Mouse (Mus musculus): Measurements from ENCODE around the gene Slc6a15. TPM values are rescaled to one million over a fixed set of nuclear protein-coding genes. Genes with fewer than 3 reads are reported as not detected.

Slc6a15 gene
- under 1 TPM in 1 of 2 experiments, not detected in 1; 0.23 TPM for total RNA-seq (2021)
- long read RNA-seq, experiment 1: 0 reads
- long read RNA-seq, experiment 2: 0 reads

DNA sequence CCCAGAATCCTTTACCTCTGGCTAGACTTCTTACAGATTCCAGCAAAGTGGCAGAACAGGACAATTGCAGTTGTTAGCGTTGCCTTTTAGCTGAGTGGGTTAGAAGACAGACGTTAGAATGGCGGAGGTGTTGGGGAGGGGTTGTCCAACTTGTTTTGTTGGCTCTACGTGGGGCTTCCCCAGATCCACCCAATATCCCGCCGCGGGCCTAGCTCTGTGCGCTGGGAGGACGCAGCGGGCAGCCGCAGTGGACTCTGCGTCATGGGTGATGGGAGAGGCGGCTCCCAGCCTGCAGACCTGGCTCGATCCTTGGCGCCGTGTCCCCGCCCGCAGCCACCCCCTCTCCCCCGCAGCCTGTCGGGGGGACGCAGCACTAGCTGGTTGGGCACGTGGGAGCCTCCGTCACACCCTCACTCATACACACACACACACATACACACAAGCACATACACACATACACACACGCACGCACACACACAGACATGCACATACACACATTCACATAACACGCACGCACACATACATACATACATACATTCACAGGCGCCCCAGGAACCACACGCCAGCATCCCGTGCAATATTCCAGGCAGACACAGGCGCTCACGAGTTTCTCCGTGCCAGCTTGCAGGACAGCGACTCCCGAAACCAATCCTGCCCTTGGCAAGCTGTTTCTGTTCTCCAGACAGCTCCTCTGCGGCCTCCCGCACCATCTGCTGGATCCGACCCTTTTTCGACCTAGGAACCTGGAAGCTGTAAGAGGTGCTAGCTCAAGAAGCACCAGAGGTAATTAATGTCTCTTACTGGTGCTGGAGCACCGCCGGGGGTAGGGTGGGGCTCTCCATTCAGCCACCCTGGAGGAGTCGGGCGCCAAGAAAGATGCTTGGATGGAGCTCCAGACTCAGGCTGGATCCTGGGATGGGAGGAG lies at the start of gene Slc6a15:
Gene Slc6a15 (plus strand): TSS at position 413 of the 925 bp plus-strand sequence.
- DNase-seq (ENCODE audit: low spot score): no peak

DNA sequence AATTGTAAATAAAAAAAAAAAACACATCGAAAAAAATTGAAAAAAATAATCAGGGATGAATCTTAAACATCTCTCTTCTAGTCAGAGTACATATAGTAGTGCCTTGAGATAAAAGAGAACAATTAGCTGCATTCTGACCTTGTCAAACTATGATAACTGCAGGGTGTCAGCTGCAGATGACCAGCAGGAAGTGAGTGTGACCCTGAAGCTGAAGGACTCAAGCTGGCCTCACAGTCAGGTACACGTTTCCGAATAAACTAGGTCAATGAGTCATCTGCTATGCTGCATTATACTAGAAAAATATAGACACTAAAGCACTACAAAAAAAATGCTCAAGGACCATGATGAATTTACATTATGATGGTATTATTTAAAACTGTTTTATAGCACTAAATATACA lies 45.6 kb upstream of the Slc6a15 start:
- no peak for DNase-seq (ENCODE audit: low spot score)

DNA sequence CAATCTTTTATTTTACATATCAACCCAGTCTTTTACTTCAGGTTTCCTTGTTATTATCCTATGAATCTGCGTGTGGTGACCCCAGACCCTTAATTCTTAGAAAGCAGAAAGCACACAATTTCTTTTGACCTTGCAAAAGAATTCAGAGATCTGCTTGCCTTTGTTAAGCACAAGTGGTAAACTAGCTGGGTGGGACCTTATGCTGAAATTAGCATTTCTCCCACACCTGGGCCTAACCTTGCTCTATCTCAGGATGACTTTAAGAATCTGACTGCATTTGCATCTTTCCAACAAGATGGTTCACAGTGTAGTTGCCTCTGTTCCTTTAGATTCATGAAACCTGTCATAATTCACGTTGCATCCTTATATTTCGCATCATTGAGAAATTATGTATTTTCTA lies 44.2 kb upstream of the Slc6a15 start:
- no peak for DNase-seq (ENCODE audit: low spot score)

DNA sequence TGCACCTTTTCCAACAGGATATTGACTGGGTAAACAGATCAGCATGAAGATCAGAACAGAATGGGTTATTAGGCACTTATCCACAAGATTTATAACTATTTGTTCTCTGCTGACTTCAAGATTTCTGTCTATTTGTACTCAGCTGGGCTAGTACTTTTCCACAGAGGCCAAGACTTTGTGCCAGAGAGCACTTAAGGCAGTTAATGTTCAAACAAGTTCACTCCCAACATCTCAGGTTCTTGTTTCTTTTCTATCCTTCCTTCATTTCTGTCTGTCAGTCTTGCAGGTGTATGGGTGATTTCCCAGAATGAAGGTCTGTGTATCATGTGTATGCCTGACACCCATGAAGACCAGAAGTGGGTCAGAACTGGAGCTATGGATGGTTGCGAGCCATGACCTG lies 33.3 kb upstream of the Slc6a15 start:
- no peak for DNase-seq (ENCODE audit: low spot score)

- DNase-seq (ENCODE audit: low spot score): no peak
Observed at GRCm38 (mm10) chr10:103339928-103340327, 27.7 kb upstream of the Slc6a15 start.

DNA sequence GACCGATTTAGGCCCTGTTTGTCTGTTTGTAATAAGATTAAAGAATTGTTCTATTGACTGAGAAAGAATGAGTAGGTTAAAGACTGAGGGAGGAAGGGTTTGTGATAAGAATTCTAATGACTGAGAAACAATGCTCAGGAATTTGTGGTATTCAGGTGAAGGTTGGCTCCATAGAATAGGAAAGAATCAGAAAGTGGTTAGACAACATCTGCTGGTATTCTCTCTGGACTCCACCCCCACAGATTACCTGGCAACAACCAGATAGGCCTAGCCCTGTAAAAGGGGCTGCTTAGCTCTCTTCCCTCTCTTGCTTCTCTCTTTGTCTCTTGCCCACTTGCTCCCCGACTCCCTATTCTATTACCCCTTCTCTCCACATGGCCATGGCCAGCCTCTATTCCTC lies 20.8 kb upstream of the Slc6a15 start:
- no peak for DNase-seq (ENCODE audit: low spot score)

DNA sequence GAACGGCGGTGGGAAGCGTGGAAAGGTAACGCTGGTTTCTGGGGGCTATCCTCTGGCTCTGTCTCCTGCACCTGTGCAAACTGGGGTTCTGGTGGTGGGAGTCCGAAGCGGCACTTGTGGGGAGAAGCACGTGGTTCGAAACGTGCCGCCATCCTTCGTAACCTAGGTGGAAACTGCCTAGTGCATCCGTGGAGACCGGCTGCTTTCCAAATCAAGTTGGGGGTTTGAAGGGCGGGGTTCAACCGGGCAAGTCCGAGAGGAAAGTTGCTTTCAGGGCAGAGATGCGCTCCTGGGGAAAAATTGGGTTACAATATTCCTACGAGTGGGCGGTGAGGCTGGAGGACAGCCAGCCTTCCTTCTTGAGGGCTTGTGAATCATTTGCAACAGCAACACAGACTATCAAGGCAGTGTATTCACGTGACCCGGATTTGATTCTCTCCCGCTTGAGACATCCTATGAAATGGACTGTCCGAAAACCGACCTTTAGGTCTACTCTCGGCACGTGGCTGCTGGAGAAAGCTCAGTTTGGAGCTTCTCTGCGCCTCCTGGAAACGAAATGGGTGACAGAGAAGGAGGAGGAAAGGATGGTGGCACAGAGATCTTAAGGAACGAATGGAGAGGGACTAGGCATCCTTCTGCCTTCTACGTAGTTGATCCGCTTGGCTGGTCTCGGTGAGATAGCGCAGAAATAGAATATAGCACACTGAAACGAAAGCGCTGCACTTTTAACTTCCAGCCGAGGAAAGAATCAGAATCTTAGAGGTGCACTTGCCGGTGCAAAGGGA lies 905 bp downstream of the Slc6a15 start:
- no peak for DNase-seq (ENCODE audit: low spot score)

GRCm38 (mm10) chr10:103369081-103369420 lies 1.5 kb downstream of the Slc6a15 start:
- DNase-seq (ENCODE audit: low spot score): peak; percentile 2

DNA sequence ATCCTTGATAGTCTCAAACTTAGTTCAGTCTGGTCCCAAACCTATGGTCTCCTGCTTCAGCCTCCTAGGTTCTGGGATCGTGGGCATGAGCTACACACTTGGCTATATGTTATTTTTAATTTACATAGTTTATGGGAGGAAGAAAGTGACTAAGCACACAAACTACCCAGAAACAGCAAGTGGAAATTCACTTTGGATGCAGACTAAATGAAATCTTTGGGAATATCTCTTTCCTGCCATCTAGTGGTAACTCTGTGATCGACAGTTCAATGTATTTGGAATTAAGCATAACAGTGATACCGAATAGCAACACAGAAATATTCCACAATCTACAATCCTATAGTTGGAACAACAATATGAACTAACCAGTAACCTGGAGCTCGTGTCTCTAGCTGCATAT lies 34.6 kb downstream of the Slc6a15 start:
- DNase-seq (ENCODE audit: low spot score): no peak

GRCm38 (mm10) chr10:103427717-103428116 lies 60.1 kb downstream of the Slc6a15 start:
- no peak for DNase-seq (ENCODE audit: low spot score)

DNA sequence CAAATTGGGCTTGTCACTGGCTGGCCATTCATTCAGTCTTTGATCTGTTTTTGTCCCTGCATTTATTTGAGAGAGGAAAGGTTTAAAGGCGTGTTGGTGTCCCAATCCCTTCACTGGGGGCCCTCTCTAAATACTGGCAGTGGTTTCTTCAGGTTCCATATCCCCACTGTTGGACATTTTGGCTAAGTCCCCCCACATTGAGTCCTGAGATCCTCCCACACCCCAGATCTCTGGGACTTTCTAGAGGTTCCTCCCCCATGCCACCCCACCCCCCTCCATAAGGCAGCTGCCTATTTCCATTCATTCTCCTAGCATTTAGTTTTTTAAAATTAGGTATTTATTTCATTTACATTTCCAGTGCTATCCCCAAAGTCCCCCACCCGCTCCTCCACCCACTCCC lies 75.0 kb downstream of the Slc6a15 start:
- DNase-seq (ENCODE audit: low spot score): no peak

GRCm38 (mm10) chr10:103443070-103443469 lies 75.5 kb downstream of the Slc6a15 start:
- DNase-seq (ENCODE audit: low spot score): peak; percentile 15

DNA sequence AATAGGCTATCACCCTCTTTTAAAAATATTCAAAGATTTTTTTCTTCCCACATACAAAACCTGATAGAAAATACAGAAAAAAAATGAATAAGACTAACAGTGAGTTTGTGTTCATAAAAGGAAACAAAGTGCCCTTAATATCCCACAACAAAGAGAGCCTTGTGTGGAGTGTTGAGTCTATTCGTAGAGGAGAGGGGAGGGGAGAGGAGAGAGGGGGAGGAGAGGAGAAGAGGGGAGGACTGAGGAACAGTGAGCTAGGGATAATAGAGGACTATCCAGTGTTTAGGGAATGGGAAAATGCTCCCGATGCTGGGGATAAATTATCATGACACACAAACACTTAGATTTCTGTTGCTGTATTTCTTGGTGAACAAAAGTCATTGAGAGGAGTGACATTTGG lies 80.8 kb downstream of the Slc6a15 start:
- no peak for DNase-seq (ENCODE audit: low spot score)

DNA sequence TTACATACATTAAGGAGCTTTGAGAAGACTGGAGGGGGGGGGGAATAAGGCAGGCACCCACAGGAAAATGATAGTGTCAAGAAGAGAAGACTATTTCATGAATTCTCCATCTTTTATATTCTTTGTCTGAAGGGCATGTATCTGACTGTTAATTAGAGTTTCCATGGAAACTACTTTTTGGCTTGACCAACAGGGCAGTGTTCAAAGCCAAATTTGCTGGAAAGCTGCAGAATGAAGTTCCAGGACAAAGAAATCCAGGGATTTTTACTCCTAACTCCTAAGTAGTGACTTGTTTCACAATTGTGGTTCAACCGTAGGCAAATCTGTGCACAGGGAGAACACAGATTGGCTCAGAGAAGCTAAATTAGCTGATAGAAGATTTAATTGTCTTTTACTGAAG lies 90.3 kb downstream of the Slc6a15 start:
- DNase-seq (ENCODE audit: low spot score): no peak

Other genes starting within 250 kb of the Slc6a15 start
- gene Lrriq1, start 131.5 kb upstream of the Slc6a15 start, total RNA-seq (2021): not detected

All from gastrocnemius, adult 18-20 months (tissue).